19 mouse cellular contexts compared by ENCODE assay signal in the genomic region with DNA sequence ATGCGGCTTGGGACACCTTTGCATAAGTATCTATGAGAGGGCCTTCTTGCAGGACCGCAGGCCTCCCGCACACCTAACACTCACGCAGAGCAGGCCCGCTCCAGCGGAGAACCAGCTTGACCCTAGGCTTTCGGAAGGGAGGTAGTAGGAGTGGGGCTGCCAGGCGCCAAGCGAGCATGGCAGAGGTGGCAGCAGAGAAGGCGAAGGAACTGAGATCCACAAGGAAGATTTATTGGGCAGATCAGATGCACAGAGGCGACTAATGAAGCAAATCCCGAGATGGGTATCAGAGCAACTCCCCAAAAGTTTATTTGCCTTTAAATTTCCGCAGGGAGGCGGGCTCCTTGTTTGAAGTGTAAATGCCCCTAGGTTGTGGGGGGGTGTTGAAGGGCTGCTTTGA. TPM values are rescaled to one million over a fixed set of nuclear protein-coding genes. Genes with fewer than 3 reads are reported as not detected.
DNase-seq lines count a peak whose midpoint lies in the region; ATAC-seq and TF ChIP-seq lines count a peak whose summit lies in the region.
"Had no signal": no experiment of that assay in that cellular context is flagged by ENCODE, and none has a peak within 500 bp of the region (broad histone marks: within the 10 kb centered on the region; RNA-seq: fewer than 3 reads in every experiment).

No protein-coding gene starts in this region.

- no peak for ATAC-seq in midbrain, embryonic 11.5 days (ENCODE audit: low FRiP score)
- ATAC-seq in midbrain, postnatal 0 days (ENCODE audit: low FRiP score) = no peak
- no peak for ATAC-seq in hindbrain, embryonic 16.5 days
- no peak for ATAC-seq in limb, embryonic 11.5 days (ENCODE audit: insufficient number of reproducible peaks, low FRiP score, low TSS enrichment, low read depth)
- ATAC-seq: CD4-positive, CD25-positive, alpha-beta regulatory T cell, adult 4 months had no signal

- no peak overlapping the region for H3K4me3 ChIP-seq in midbrain, embryonic 11.5 days (ENCODE audit: low read depth, low read length)
- no peak overlapping the region for H3K4me3 ChIP-seq in midbrain, postnatal 0 days (ENCODE audit: low read depth, low read length)
- no peak overlapping the region for H3K4me3 ChIP-seq in hindbrain, embryonic 16.5 days (ENCODE audit: low read length)
- no peak overlapping the region for H3K4me3 ChIP-seq in limb, embryonic 11.5 days (ENCODE audit: low read depth, low read length)
- H3K4me3 ChIP-seq: embryonic facial prominence, embryonic 12.5 days; heart, embryonic 12.5 days; megakaryocyte, embryonic 14.5 days had no signal

- H3K4me2 ChIP-seq in midbrain, embryonic 11.5 days = no peak overlapping the region
- no peak overlapping the region for H3K4me2 ChIP-seq in midbrain, postnatal 0 days (ENCODE audit: low read depth, low read length, poor library complexity, severe bottlenecking)
- peak overlapping the region; percentile 25; the same call in 1 of the 2 replicates for H3K4me2 ChIP-seq in hindbrain, embryonic 16.5 days (ENCODE audit: low read length)
- H3K4me2 ChIP-seq in limb, embryonic 11.5 days (ENCODE audit: low read depth, severe bottlenecking) = no peak overlapping the region
- H3K4me2 ChIP-seq: embryonic facial prominence, embryonic 12.5 days; heart, embryonic 12.5 days had no signal

- H3K9me3 ChIP-seq in midbrain, embryonic 11.5 days (ENCODE audit: control insufficient read depth, low read length) = no peaks in the 10 kb centered on the region
- H3K9me3 ChIP-seq in midbrain, postnatal 0 days (ENCODE audit: low read length) = no peaks in the 10 kb centered on the region
- no peaks in the 10 kb centered on the region for H3K9me3 ChIP-seq in hindbrain, embryonic 16.5 days (ENCODE audit: control insufficient read depth, low read length)
- H3K9me3 ChIP-seq in limb, embryonic 11.5 days (ENCODE audit: control insufficient read depth, low read length) = no peaks in the 10 kb centered on the region
- H3K9me3 ChIP-seq: embryonic facial prominence, embryonic 12.5 days; heart, embryonic 12.5 days; megakaryocyte, embryonic 14.5 days had no signal

- H3K27ac ChIP-seq in midbrain, embryonic 11.5 days (ENCODE audit: low read depth, low read length) = no peak overlapping the region
- no peak overlapping the region for H3K27ac ChIP-seq in midbrain, postnatal 0 days (ENCODE audit: low read depth, low read length)
- peak overlapping the region; percentile 39; the same call in 1 of the 2 replicates for H3K27ac ChIP-seq in hindbrain, embryonic 16.5 days (ENCODE audit: low read depth, low read length)
- no peak overlapping the region for H3K27ac ChIP-seq in limb, embryonic 11.5 days (replicated peaks; ENCODE audit: low read depth, low read length)
- H3K27ac ChIP-seq: embryonic facial prominence, embryonic 12.5 days had no signal

- peak; percentile 93 for DNase-seq in midbrain, embryonic 11.5 days (ENCODE audit: low spot score, missing footprints)
- no peak for DNase-seq in midbrain, postnatal 0 days (ENCODE audit: low spot score)
- DNase-seq in limb, embryonic 11.5 days (ENCODE audit: low spot score) = peak; percentile 46
- DNase-seq in B cell, adult 2 months = no peak
- no peak for DNase-seq in thymus, postnatal 0 days (ENCODE audit: low spot score)
- DNase-seq in cerebellum, adult 11-12 months = no peak
- DNase-seq: adrenal gland, postnatal 25 days; cerebellum, postnatal 10 days; heart, postnatal 4 days; layer of hippocampus, adult 9-11 months; right cerebral cortex, postnatal 25 days had no signal

- WGBS in midbrain, embryonic 11.5 days = 1% methylated on average over 14 of the region's 14 CpGs
- WGBS in midbrain, postnatal 0 days = 2% methylated on average over 14 of the region's 14 CpGs
- 1% methylated on average over 14 of the region's 14 CpGs for WGBS in hindbrain, embryonic 16.5 days
- WGBS in limb, embryonic 11.5 days = 1% methylated on average over 14 of the region's 14 CpGs

- peaks cover 29% of the 10 kb centered on the region for H3K4me1 ChIP-seq in midbrain, embryonic 11.5 days (ENCODE audit: control insufficient read depth, insufficient read depth, low read length)
- no peaks in the 10 kb centered on the region for H3K4me1 ChIP-seq in midbrain, postnatal 0 days (ENCODE audit: insufficient read depth, low read length)
- peaks cover 16% of the 10 kb centered on the region; the same call in 1 of the 2 replicates for H3K4me1 ChIP-seq in hindbrain, embryonic 16.5 days (ENCODE audit: control insufficient read depth, insufficient read depth, low read depth, low read length)
- peaks cover 17% of the 10 kb centered on the region for H3K4me1 ChIP-seq in limb, embryonic 11.5 days (ENCODE audit: control insufficient read depth, insufficient read depth, low read length)

- no peak overlapping the region for H3K9ac ChIP-seq in midbrain, embryonic 11.5 days (ENCODE audit: low read length)
- H3K9ac ChIP-seq in midbrain, postnatal 0 days (replicated peaks; ENCODE audit: low read length, poor library complexity, severe bottlenecking) = no peak overlapping the region
- no peak overlapping the region for H3K9ac ChIP-seq in hindbrain, embryonic 16.5 days (ENCODE audit: low read depth, low read length)
- H3K9ac ChIP-seq in limb, embryonic 11.5 days (ENCODE audit: low read length) = no peak overlapping the region
- H3K9ac ChIP-seq: embryonic facial prominence, embryonic 12.5 days; heart, embryonic 12.5 days had no signal

- no peaks in the 10 kb centered on the region for H3K36me3 ChIP-seq in midbrain, embryonic 11.5 days (ENCODE audit: control insufficient read depth, insufficient read depth, low read length)
- H3K36me3 ChIP-seq in midbrain, postnatal 0 days (ENCODE audit: insufficient read depth, low read length) = no peaks in the 10 kb centered on the region
- no peaks in the 10 kb centered on the region for H3K36me3 ChIP-seq in hindbrain, embryonic 16.5 days (ENCODE audit: control insufficient read depth, insufficient read depth, low read length)
- no peaks in the 10 kb centered on the region for H3K36me3 ChIP-seq in limb, embryonic 11.5 days (ENCODE audit: control insufficient read depth, insufficient read depth, low read length)
- H3K36me3 ChIP-seq: embryonic facial prominence, embryonic 12.5 days; heart, embryonic 12.5 days had no signal

- no peak for TF ChIP-seq CTCF in midbrain, postnatal 0 days (IDR thresholded peaks at IDR 0.05)

- peaks cover 97% of the 10 kb centered on the region for H3K27me3 ChIP-seq in midbrain, embryonic 11.5 days (ENCODE audit: control insufficient read depth, insufficient read depth, low read length)
- peaks cover 94% of the 10 kb centered on the region for H3K27me3 ChIP-seq in midbrain, postnatal 0 days (ENCODE audit: insufficient read depth, low read length)
- peaks cover 55% of the 10 kb centered on the region for H3K27me3 ChIP-seq in hindbrain, embryonic 16.5 days (replicated peaks; ENCODE audit: control insufficient read depth, insufficient read depth, low read length)
- peaks cover 97% of the 10 kb centered on the region for H3K27me3 ChIP-seq in limb, embryonic 11.5 days (ENCODE audit: control insufficient read depth, insufficient read depth, low read length)

RNA-seq across cellular contexts. Expression of a gene that starts 2.5 kb away (rescaled TPM):
- polyA plus RNA-seq in midbrain, embryonic 11.5 days (2014; fragmentation: Nextera tagmentation; extraction: Ambion mirVana) = 0.34 and 0.57 TPM in 2 replicates
- total RNA-seq in midbrain, postnatal 0 days (2014; rRNA removed) = 0.28 and 0.77 TPM in 2 replicates
- 0.19 and 0.21 TPM in 2 replicates for polyA plus RNA-seq in midbrain, postnatal 0 days (2015; fragmentation: Nextera tagmentation; extraction: Ambion mirVana)
- polyA plus RNA-seq in hindbrain, embryonic 16.5 days (2015; fragmentation: Nextera tagmentation; extraction: Ambion mirVana) = 11.9 and 12.1 TPM in 2 replicates
- 0.08 and 0.14 TPM in 2 replicates for polyA plus RNA-seq in limb, embryonic 11.5 days (2014; fragmentation: Nextera tagmentation; extraction: Ambion mirVana)
- polyA plus RNA-seq in thymus, postnatal 0 days (2015; fragmentation: Nextera tagmentation; extraction: Ambion mirVana) = 0.04 TPM in 1 of 2 replicates, not detected in the other
- total RNA-seq: adrenal gland, postnatal 25 days; heart, postnatal 4 days; left cerebral cortex, postnatal 10 days; liver, adult 2 months had no signal
- polyA plus RNA-seq: heart, embryonic 12.5 days; liver, adult 2 months; lung, embryonic 16.5 days had no signal

Comparison
In these comparisons a context has a peak if more than half of its experiments do, and no peak if none do; other contexts are left out.
1. DNase-seq: peak in midbrain, embryonic 11.5 days (single experiment) and limb, embryonic 11.5 days (single experiment); none in midbrain, postnatal 0 days (single experiment), B cell, adult 2 months (0 of 2), thymus, postnatal 0 days (single experiment) and cerebellum, adult 11-12 months (single experiment).